Mouse (Mus musculus): ENCODE results near the gene Preb. TPM values are rescaled to one million over a fixed set of nuclear protein-coding genes. Genes with fewer than 3 reads are reported as not detected.

The Preb gene
- polyA plus RNA-seq, 1 experiment from 2014 or later: 135 TPM

GRCm38 (mm10) chr5:30951706-30952105, 8.5 kb downstream of the Preb start:
- Histone ChIP-seq H3K9ac (no peak overlapping the region), H3K4me1 (peaks cover 13% of the 10 kb centered on the region), H3K9me3 (no peaks in the 10 kb centered on the region), H3K4me3 (replicated peaks) (no peak overlapping the region), H3K27me3 (replicated peaks) (no peaks in the 10 kb centered on the region), H3K27ac (no peak overlapping the region), H3K36me3 (peaks cover 41% of the 10 kb centered on the region), H3K4me2 (no peak overlapping the region)
- no peak for ATAC-seq (ENCODE audit: insufficient read depth, low FRiP score, low read depth)
- WGBS: 84% methylated on average over 6 of the region's 6 CpGs

DNA sequence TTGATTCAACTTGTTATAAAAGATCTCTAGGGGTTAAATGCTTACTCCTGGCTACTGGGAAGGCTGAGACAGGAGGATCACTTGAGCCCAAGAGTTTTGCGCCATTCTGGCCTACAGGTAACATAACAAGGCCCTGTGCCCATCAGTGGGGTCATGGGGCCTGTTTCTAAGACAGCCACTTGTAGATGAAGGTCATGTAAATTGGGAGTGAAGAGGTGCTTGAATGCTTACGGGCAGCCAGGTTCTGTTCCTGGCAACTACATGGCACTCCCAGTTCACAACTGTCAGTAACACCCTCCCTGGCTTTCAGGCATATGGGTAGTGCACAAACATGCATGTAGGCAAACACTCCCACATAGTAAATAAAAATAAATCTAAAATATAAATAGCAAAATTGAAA, 9.2 kb downstream of the Preb start:
- no peak for ATAC-seq (ENCODE audit: insufficient read depth, low FRiP score, low read depth)
- Histone ChIP-seq H3K9me3 (no peaks in the 10 kb centered on the region), H3K27ac (no peak overlapping the region), H3K36me3 (peaks cover 39% of the 10 kb centered on the region), H3K4me1 (peaks cover 13% of the 10 kb centered on the region), H3K4me3 (replicated peaks) (no peak overlapping the region), H3K27me3 (replicated peaks) (no peaks in the 10 kb centered on the region), H3K4me2 (0 out of 2 replicates have a peak overlapping the region, but pooled peaks have one; percentile 14), H3K9ac (no peak overlapping the region)
- 92% methylated on average over 2 of the region's 2 CpGs for WGBS

GRCm38 (mm10) chr5:30950451-30950850, 9.7 kb downstream of the Preb start:
- Histone ChIP-seq H3K4me1 (peaks cover 13% of the 10 kb centered on the region), H3K9ac (peak overlapping the region; percentile 39), H3K9me3 (no peaks in the 10 kb centered on the region), H3K4me2 (peak overlapping the region; percentile 93), H3K27me3 (replicated peaks) (no peaks in the 10 kb centered on the region), H3K4me3 (replicated peaks) (peak overlapping the region; percentile 65), H3K27ac (peak overlapping the region; percentile 67; the same call in 1 of the 2 replicates), H3K36me3 (peaks cover 34% of the 10 kb centered on the region)
- no peak for ATAC-seq (ENCODE audit: insufficient read depth, low FRiP score, low read depth)
- 48% methylated on average over 4 of the region's 4 CpGs for WGBS

DNA sequence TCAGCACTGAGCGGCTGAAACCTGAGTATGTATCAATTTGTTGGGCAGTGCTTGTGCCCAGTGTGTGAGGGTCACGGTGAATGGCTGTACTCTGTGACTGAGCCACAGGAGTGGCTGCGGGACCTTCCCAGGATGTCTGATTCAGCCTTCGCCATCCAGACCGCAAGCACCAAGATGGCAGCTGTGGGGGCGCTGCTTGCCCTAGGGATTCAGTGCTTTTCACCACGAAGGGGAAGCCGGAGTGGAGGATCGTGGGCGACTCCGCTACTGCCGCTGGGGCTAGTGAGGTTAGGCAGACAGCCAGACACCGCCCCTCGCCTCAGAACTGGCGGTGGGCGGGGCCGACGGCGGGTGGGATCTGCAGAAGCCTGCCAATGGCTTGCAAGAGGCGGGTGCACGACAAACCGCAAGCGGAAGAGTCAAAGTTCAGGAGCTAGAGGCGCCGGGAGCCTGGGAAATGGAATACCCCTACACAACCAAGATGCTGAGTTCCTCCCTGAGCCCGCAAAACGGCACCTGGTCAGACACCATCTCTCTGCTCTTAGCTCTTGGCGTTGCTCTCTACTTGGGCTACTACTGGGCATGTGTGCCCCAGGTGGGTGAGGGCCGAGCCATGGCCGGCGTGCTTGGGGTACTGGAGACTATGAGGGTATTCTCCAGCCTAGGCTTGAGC, 10.4 kb downstream of the Preb start:
- H3K4me3 ChIP-seq (replicated peaks): peak overlapping the region; percentile 65
- 0 out of 2 replicates have a peak, but pooled peaks cover 5% of the 10 kb centered on the region for H3K27me3 ChIP-seq (replicated peaks)
- peak overlapping the region; percentile 39 for H3K9ac ChIP-seq
- H3K4me1 ChIP-seq: peaks cover 13% of the 10 kb centered on the region
- under 1% methylated on average over 31 of the region's 31 CpGs for WGBS
- no peaks in the 10 kb centered on the region for H3K9me3 ChIP-seq
- H3K36me3 ChIP-seq: peaks cover 27% of the 10 kb centered on the region
- peak; percentile 83 for ATAC-seq (ENCODE audit: insufficient read depth, low FRiP score, low read depth)
- peak overlapping the region; percentile 67 for H3K27ac ChIP-seq
- peak overlapping the region; percentile 93 for H3K4me2 ChIP-seq

DNA sequence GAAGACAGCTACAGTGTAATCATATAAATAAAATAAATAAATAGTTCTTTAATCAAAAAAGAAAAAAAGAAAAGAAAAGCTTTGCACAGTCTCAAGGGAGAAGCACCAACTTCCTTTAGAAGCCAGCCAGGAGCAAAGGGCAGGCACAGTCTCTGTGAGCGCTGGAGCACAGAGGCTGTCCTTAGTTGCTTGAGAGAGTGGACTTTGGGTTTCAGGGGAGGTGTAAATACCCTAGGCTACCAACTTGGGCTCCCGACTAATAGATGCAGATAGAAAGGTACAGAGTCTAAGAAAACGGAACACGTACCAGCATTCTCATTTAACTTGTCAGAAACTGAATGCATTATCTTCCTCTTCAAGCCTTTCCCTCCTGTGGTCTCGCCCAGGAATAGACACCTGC, 11.5 kb downstream of the Preb start:
- 78% methylated on average over 5 of the region's 5 CpGs for WGBS
- ATAC-seq (ENCODE audit: insufficient read depth, low FRiP score, low read depth): no peak
- H3K9ac ChIP-seq: no peak overlapping the region
- H3K4me1 ChIP-seq: peaks cover 13% of the 10 kb centered on the region
- H3K36me3 ChIP-seq: peaks cover 16% of the 10 kb centered on the region
- no peaks in the 10 kb centered on the region for H3K9me3 ChIP-seq
- H3K27ac ChIP-seq: no peak overlapping the region
- 0 out of 2 replicates have a peak, but pooled peaks cover 5% of the 10 kb centered on the region for H3K27me3 ChIP-seq (replicated peaks)
- H3K4me2 ChIP-seq: no peak overlapping the region
- no peak overlapping the region for H3K4me3 ChIP-seq (replicated peaks)

DNA sequence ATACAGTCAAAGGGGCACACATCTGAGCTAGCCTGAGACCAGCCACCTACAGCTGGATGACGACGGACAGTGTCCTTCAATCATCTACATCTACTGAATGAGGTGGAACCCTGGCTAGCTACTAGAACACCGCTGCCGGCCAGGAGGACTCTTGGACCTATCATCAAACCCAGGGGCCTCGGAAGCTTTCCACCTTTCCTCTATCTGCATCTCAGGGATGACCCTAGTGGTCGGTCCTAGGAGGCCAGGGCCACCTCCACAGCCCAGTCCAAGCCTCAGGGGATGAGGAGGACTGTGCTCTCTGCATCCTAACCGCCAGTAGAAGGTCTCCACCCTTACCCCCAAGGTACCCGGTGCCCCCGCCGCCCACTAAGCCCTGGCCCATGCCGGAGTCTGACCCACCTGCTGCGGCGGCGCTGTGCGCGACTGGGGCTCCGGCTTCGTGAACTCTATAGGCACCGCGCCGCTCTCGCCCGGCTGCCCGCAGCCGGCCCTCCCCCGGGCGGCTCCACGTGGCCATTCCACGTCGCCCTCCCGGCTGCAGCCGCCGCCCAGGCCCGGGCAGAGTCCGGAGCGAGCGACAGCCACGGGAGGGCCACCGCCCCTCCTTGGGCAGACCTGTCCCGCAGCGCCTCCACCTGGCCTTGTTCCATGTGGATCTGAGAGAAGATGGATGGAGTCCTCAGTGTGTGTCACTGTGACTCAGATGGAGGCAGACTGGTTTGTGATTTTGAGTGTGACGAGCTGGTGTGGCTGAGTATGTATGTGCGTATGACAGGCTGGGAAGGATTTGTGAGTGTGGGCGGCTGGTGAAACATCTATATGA, 15.0 kb downstream of the Preb start, which contains the start of gene Cgref1:
Gene Cgref1 (minus strand): TSS at position 636 of the 826 bp plus-strand sequence.
- WGBS: 7% methylated on average over 43 of the region's 44 CpGs
- peak; percentile 62 for ATAC-seq (ENCODE audit: insufficient read depth, low FRiP score, low read depth)
- H3K27ac ChIP-seq: no peak within 1 kb of the TSS

GRCm38 (mm10) chr5:30944344-30944743, 15.8 kb downstream of the Preb start:
- Histone ChIP-seq H3K4me3 (replicated peaks) (no peak overlapping the region), H3K27me3 (replicated peaks) (0 out of 2 replicates have a peak, but pooled peaks cover 5% of the 10 kb centered on the region), H3K9ac (no peak overlapping the region), H3K4me2 (no peak overlapping the region), H3K27ac (no peak overlapping the region), H3K4me1 (peaks cover 5% of the 10 kb centered on the region), H3K36me3 (no peaks in the 10 kb centered on the region), H3K9me3 (no peaks in the 10 kb centered on the region)
- no peak for ATAC-seq (ENCODE audit: insufficient read depth, low FRiP score, low read depth)
- 85% methylated on average over 6 of the region's 6 CpGs for WGBS

More for the DNA sequence above, 15.0 kb downstream of the Preb start, which contains the start of gene Cgref1:
- Histone ChIP-seq H3K9ac (peak within 1 kb of the TSS; percentile 25; the same call in 1 of the 2 replicates), H3K4me3 (replicated peaks) (peak within 1 kb of the TSS; percentile 43), H3K27me3 (replicated peaks) (0 out of 2 replicates have a peak, but pooled peaks cover 5% of the 10 kb centered on the region), H3K36me3 (no peaks in the 10 kb centered on the region), H3K9me3 (no peaks in the 10 kb centered on the region), H3K4me1 (peaks cover 9% of the 10 kb centered on the region), H3K4me2 (peak within 1 kb of the TSS; percentile 89)

GRCm38 (mm10) chr5:30943004-30943403, 17.2 kb downstream of the Preb start:
- H3K4me3 ChIP-seq (replicated peaks): no peak overlapping the region
- H3K4me2 ChIP-seq: no peak overlapping the region
- no peaks in the 10 kb centered on the region for H3K36me3 ChIP-seq
- H3K4me1 ChIP-seq: no peaks in the 10 kb centered on the region
- no peaks in the 10 kb centered on the region for H3K9me3 ChIP-seq
- no peak for ATAC-seq (ENCODE audit: insufficient read depth, low FRiP score, low read depth)
- 0 out of 2 replicates have a peak, but pooled peaks cover 5% of the 10 kb centered on the region for H3K27me3 ChIP-seq (replicated peaks)
- WGBS: 89% methylated on average over 2 of the region's 2 CpGs
- H3K27ac ChIP-seq: no peak overlapping the region
- no peak overlapping the region for H3K9ac ChIP-seq

DNA sequence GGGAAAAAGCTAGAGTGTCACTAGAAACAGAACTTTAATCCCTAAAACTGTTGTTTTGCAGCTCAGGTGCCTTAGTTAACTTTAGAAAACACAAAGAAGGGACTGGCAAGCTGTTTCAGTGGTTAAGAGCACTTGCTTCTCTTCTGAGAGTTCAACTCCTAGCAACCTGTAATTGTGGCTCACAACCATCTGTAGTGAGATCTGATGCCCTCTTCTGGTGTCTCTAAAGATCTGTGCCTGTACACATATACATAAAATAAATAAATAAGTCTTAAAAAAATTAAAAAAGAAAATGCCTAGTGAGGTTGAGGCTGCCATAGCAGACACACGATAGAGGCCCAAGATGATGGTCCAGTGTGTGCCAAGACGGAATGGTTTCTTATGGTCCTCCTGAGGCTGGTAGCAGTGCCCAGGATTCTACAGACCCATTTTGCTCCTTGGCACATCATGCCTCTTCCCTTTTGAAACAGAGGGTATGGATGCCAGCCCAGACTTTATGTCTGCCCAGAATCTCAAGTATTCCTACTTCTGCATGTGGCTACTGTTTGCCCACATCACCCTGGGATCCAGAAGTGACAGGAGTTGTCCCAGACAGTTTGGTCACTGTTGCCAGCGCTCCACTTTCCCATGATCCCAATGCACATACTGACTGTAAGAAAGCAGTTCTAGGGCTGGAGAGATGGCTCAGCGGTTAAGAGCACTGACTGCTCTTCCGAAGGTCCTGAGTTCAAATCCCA, 25.3 kb downstream of the Preb start:
- H3K4me3 ChIP-seq (replicated peaks): no peak overlapping the region
- no peaks in the 10 kb centered on the region for H3K36me3 ChIP-seq
- 88% methylated on average over 5 of the region's 5 CpGs for whole genome bisulfite sequencing
- no peaks in the 10 kb centered on the region for H3K4me1 ChIP-seq
- no peak for ATAC-seq (ENCODE audit: insufficient read depth, low FRiP score, low read depth)
- H3K4me2 ChIP-seq: no peak overlapping the region
- no peaks in the 10 kb centered on the region for H3K27me3 ChIP-seq (replicated peaks)
- H3K27ac ChIP-seq: no peak overlapping the region
- no peak overlapping the region for H3K9ac ChIP-seq
- no peaks in the 10 kb centered on the region for H3K9me3 ChIP-seq

DNA sequence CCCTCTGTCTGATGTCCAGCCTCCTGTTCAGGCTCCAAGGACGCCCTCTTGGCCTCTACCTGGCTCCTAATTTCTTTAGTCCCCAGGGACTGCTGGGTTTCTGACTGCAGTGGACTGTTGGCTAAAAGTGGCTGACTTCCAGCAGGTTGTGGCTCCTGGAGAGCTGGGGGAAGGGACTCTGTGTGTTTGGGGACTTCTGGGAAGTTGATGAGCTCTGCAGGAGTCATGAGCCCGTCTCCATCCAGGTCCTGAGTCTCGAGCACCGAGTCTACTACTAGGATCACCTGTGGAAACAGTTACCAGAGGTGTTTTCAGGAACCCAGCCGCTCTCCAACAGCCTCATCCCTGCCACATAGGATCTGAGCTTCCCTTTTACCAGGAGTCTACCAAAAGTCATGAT, 26.5 kb downstream of the Preb start:
- no peak overlapping the region for H3K9ac ChIP-seq
- no peak overlapping the region for H3K4me3 ChIP-seq (replicated peaks)
- no peaks in the 10 kb centered on the region for H3K4me1 ChIP-seq
- no peak overlapping the region for H3K27ac ChIP-seq
- H3K9me3 ChIP-seq: no peaks in the 10 kb centered on the region
- no peak overlapping the region for H3K4me2 ChIP-seq
- 61% methylated on average over 5 of the region's 5 CpGs for WGBS
- ATAC-seq (ENCODE audit: insufficient read depth, low FRiP score, low read depth): no peak
- no peaks in the 10 kb centered on the region for H3K27me3 ChIP-seq (replicated peaks)
- H3K36me3 ChIP-seq: no peaks in the 10 kb centered on the region

GRCm38 (mm10) chr5:30931378-30931777, 28.8 kb downstream of the Preb start:
- Histone ChIP-seq H3K4me3 (replicated peaks) (no peak overlapping the region), H3K9ac (no peak overlapping the region), H3K27me3 (replicated peaks) (no peaks in the 10 kb centered on the region), H3K9me3 (no peaks in the 10 kb centered on the region), H3K36me3 (no peaks in the 10 kb centered on the region), H3K4me1 (no peaks in the 10 kb centered on the region), H3K4me2 (no peak overlapping the region), H3K27ac (no peak overlapping the region)
- no peak for ATAC-seq (ENCODE audit: insufficient read depth, low FRiP score, low read depth)
- 85% methylated on average over 4 of the region's 4 CpGs for WGBS

Measured in stomach, embryonic 15.5 days (tissue).